Mouse (Mus musculus): ENCODE measurements at regions not wholly inside any gene's neighbourhood (a gene's known extent, or its start where the extent isn't known, plus 50 kb on each side); places are given as distances from the start of the nearest gene placed in this dataset.
"Not testable (repeated sequence)": the region's sequence is repeated elsewhere in the genome, so short reads cannot be mapped to it uniquely, and the experiment has no call there.

DNA sequence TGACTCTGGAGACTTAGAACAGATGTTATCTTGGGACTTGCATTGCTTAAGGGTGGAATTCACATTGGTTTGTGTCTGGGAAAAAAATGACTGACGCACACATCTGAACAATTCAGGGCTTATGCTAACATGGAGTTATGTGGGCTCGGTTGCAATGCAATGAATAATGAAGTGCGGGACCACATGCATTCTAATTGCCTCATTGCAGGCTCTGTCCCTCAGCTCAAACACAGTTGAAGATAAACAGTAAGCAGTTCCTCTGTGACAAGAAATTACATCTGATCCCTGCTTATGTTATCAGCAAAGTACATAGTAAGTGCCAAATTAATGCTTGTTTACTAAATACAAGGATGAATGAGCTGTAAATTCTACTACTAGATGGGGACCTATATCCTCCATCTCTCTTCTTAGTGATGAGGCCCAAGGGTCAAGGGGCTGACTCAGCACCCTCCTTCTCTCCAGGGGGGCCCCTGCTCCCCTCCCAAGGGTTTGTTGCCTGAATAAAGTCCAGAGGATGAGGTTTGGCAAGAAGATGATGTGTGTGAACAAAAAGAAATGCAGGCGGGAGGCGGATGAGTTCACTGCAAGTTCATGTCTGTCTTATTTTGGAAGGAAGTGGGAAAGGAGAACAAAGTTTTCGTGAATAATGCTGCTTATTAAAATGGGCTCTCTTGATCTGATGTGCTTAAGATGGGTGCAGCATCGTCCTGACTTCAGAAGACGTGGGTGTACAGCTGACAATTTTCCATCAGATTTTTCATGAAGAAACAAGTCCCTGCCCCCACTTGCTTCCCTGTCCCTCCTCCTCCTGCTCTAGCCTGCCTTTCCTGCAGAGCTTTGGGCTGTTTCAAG, 533.1 kb downstream of the Shisa9 start:
- DNase-seq: no peak

DNA sequence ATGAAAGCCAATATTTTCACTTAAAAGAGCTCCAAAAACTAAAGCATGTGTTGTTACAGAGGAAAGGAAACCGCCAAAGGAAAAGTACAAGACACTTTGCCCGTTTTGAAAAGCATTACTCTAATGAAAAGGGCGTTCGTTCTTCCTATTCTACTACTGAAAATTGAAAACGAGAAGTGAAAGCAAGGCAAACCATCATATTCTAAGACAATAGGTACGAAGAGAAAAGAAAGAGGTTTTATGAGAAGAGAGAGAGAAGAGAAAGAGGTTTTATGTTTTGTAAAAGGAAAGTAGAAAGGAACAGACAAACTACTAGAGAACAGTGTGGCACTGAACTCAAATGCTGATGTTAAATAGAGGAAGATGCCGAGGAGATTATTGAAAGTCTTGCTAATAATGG, 534.4 kb downstream of the Shisa9 start:
- no peak for DNase-seq

DNA sequence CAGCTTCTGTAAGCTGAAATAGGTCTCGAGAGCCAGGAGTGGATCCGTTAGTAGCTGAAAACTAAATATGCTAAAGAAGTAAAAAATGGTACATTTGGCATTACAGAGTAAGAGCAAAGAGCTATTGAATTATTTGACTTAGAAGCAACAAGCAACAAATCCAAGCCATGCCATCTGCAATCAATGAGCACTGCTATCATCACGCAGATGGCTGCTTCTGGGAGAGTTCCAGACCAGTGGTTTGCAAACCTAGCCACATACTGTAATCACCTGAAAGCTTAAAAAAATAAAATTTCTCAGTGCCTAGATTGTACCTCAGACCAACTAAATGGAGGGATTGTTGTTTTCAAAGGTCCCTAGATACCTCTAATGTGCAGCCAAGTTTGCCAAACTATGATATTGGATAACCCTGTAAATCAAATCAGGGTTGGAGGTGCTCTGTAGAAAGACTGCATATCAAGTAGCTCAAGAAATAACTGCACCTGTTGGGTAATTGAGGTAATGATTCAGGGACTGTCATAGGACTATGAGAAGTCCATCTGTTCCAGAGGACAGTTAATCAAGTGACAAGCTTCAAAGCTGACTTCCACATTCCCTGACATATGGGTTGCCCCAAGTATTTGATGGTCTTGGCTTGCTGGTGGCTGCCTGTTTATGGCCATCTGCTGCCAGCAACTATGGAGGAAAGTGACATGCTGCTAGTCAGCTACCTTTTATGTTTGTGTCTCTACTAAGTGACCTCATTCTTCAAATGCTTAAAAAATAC, 538.0 kb downstream of the Shisa9 start:
- peak; percentile 4 for DNase-seq

DNA sequence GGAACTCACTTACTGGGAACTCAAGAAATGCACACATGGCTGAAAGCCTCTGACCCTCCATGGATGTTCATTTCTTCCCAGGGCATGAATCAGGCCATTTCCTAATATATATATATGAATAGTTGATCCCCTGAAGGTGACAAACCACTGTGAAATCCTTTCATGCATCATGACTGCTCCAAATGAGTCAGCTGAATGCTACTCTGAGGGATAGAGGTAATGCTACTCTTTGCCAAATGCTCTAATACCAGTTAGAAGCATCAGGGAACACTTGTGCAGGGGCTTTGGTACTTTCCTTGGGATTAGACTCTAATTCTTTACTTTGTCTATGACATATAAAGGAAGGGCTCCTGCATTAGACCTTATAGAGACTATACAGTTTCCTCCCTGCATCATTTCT, 561.0 kb upstream of the Ercc4 start:
- DNase-seq: no peak

DNA sequence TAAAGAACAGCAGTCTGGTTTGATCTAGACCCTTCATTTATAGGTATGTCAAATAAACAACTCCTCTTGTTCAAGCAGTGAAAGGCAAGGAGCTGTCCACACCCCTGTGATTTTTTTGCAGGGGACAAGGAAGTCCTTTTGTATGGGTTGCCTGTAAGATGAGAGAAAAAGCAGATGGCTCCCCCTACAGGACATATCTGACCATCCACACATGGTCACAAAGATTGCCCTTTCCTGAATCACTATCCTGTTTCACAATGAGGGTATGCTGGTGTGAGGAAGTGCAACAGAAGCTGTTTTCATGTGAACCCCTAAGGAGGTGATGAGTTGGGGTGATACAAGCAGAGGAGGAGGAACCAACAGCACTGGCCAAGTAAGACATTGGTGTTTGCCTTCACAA, 520.6 kb upstream of the Ercc4 start:
- no peak for DNase-seq

DNA sequence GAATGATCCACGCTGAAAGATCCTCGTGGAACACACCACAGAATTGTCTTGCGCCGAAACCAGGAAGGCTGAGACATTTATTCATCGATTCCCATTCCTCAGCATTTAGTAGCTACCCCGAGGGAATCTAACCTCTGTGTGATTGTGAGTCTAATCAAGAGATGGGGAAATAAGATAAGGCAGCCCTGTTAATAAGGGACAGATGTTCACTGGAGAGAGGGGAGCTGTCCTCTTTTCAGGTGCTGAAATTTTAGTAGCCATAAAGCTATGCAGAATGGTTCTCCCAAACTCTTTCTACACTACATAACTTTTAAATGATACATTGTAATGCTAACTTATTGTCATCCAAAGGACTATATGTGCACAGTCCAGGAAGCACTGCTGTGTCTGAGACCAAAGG, 501.2 kb upstream of the Ercc4 start:
- DNase-seq: no peak

DNA sequence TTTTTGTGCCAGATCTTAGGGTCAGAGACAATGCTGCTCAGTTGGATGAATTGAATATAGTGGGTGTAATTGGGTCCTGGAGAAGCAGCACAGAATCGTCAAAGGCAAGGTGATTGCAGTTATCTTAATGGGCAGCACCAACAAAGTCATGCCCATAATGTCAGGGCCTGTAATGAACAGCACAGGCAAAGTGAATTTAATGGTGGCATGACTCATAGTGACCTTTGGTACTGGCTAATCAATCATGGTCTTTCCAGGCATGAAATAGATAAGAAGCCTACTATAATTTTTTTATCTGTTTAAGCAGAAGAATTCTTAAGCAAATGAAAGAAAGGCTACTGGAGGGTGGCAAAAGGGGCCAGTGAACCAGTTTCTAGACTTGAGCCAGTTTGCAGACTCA, 498.4 kb upstream of the Ercc4 start:
- no peak for DNase-seq

DNA sequence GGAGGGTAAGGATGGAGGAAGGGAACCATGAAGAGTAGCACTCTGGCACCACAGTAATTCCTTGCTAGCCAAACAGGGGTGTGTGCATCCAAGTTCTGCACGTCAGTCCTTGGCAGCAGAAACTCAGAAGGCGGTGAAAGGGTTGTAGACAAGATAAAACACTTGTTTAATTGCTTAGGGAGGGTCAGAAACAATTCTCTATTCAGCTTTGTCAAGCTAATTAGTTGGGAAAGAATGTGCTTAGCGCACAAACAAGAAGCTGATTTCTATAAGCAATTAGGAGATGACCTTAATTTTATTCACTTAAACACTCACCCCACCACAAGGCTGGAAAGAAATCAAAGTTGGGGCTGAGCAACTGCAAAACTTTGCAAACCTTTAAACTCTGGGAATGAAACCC, 491.7 kb upstream of the Ercc4 start:
- DNase-seq: no peak

DNA sequence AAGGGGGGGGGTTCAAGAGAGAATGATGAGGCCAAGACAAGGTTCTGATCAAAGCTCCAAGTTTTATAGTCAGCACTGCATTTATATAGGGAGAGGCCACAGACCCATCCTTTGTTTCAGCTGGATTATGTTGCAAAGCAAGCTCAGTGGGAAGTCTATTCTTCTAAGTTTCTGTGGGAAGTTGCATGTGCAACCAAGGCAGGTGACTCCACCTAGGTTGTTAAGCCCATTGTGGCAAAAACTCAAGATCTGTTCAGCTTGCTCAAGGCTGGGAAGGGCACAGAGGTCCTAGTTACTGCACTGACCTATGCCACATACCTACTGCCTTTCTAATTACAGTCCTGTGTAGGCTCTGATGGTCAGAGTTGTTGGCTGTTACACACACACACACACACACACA, 477.0 kb upstream of the Ercc4 start:
- no peak for DNase-seq

DNA sequence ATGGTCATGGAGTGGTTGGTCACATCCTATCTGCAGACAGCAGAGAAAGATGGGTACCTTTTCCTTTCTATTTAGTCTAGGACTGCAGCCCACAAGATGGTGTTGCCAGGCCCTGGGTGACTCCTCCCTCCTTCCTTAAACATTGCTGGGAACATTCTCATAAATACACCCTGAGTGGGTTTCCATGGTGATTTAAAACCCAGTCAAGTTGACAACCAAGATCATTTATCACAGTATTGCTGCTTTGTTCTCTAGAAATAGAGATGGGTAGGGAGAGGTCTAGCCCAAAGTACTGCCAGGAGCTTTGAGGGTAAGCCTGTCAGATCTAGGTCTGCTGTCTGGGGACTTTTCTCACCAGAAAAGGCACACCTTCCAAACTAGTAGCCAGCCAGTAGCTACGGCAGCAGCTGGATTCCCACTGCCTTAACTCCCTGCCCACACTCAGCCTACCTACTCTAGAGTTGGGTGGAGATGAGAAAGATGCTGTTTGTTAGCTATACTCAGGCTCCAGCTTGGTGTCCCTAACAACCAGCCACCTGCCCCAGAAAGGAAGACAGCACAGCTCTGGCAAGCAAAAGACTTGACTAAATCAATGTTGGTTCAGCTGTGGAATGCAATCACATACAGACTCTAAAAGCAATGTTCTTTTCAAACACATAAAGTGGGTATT, 470.4 kb upstream of the Ercc4 start:
- no peak for DNase-seq

DNA sequence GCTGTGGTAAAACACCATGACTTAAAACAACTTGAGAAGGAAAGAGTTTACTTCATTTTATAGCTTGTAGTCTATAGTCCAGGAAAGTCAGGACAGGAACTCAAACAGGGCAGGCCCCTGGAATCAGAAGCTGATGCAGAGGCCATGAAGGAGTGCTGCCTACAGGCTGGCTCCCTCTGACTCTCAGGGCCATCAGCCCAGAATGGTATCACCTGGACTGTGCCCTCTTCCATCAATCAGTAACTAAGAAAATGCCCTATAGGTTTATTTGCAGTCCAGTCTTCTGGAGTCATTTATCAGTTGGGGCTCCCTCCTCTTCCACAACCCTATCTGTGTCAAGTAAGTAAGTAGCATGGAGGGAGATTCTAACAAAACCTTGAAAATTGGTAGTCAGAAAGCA, 466.4 kb upstream of the Ercc4 start:
- DNase-seq: no peak

DNA sequence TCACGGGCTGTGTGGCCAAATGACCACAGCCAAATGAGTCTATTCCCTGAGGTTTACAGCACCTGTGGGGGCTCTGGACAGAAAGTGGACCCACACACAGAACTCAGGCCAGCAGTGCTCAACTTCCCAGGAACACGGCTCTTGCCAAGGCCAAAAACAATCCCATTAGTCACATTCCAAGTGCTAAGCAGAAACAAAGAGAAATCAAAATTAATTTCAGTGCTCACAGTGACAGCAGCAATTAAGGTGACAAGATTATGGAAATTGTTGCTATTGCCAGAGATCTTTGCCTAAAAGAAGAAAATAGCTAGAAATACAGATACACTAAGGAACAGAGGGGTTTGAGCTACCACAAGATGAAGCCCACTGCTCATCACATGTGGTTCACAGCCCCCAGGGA, 464.9 kb upstream of the Ercc4 start:
- no peak for DNase-seq

DNA sequence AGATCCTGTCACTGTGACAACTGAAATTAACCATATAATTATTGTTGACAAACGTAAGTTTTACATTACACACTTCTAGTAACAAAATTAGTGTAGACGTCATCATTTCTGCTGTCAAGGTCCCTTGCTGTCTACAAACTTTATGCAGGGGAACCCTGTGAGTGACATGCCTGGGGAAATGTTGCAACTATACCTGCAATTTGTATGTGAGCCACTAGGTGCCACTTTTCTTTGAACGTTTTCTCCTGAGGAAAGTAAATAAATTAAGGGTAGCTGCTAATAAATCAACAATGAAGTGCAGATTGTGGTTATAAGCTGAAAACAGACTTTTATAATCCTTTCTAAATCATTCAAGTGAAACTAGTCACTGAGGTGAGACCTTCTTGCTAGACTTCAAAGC, 457.3 kb upstream of the Ercc4 start:
- DNase-seq: no peak

DNA sequence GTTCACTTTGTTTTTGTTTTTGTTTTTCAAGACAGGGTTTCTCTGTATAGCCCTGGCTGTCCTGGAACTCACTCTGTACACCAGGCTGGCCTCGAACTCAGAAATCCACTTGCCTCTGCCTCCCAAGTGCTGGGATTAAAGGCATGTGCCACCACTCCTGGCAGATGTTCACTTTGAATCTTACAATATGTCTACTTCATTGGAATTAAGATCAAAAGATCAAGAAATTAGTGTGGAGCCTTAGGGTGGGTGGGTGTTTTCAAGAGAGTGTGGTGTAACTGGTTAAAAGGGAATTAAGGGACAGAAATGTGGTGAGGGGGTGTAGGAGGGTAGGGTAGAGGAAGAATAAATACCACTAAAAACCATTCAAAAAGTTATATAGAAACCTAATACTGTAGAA, 435.8 kb upstream of the Ercc4 start:
- DNase-seq: not testable (repeated sequence)

DNA sequence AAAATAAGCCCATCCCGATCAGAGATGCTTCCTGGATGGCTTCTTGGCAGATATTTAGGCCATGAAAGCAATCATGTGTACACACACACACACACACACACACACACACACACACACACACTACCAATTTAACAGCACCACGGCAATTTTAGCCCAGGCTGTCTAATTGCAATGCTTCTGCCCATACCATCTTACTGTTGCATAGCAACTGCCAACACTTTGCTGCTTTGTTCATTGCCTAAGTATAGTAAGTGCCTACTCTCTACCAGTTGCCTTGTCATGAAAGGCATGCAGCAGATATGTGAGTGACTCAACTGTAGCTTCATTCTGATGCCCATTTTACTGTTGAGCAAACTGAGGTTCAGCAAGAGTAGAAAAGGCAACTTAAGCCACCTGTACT, 428.0 kb upstream of the Ercc4 start:
- no peak for DNase-seq

DNA sequence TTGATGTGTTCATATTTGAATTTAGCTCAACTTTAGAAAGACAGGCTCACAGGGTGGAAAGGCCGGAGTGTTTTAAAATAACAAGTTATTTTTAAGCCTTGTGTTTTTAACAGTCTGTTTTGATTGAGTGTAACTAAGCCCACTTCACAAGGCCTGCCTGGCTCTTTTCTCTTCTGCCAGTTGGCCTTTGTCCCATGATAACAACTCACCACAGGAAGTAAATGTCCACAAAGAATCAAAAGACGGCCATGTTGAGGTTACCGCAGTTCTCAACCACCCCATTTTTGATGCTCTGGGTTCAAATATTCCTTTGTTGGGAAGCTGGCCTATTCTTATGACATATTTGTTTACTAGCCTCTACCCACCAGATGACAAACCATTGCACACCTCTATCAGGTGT, 423.7 kb upstream of the Ercc4 start:
- no peak for DNase-seq

DNA sequence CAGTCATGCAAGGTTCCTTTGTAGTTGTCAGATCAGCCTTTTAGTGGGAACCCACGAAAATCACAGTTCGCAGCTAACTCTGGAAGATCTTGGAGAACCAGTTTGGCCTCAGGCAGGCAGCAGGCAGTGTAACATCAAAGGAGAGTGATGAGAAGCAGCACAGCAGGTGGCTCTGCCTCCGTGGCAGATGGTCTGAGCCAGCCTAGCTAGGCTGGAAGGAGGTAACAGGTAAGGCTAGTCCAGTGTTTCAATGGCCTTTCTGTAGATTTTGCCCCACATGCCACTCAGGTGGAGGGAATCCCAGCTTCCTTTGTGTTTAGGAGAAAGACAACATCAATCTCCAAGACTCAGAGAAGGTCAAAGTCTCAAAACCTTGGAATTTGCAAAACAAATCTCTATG, 417.7 kb upstream of the Ercc4 start:
- DNase-seq: no peak

DNA sequence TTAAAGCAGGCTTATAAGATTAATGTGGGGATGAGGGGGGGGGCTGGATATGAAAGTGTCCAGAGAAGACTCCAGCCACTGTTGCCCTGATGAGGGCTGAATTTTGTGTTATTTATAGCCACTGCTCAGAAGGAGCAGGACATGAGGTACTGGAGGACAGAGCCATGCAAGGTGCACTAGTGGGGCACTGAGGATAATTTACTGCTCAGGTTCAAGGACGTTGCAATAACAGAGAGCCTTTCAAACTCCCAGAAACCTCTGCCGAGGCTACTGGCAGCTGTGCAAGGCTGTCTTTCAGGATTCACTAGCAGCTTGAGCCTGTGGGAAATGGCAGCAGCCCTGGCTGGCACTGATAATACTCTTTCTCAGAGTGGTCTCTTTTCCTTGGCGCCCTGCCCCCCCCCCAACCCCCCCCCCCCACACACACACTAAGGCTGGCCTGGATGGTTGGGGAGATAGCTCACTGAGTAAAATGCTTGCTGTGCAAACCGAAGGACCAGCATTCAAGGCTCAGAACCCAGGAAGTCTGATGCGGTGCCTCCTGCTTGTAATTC, 416.7 kb upstream of the Ercc4 start:
- no peak for DNase-seq

DNA sequence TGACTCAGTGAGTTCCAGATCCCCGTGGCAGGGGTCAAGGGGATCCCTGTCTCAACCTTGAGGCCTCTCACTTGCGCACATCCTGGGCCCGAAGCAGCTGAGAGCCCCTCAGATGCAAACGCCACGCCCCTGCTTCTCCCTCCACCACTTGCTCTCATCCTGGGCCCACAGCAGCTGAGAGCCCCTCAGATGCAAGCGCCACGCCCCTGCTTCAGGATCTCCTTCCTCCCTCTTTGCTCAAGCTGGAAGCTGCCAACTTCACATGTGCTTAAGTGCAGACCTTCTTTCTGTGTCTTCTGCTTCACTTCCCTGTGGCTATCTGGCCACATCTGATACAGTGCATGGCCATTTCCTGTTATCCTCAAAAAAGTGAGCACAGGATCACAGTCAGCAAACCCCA, 416.1 kb upstream of the Ercc4 start:
- DNase-seq: no peak

DNA sequence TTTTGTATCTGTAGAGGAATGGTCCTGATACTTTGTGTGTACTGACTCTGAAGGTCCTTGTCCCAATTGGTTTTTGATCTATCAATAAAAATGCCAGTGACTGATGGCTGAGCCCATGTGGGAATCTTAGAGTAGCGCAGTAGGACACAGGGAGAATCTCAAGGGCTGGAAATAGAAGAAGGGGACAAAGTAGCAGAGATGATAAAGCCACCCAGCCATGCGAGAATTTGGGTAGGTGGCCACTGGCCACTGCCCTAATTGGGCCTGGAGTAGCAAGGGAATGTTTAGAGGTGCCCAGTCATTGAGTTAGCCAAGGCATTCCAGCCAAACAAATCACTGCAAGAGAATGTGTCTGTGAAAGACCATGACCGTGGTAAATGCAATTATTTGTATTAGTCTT, 414.8 kb upstream of the Ercc4 start:
- DNase-seq: no peak

DNA sequence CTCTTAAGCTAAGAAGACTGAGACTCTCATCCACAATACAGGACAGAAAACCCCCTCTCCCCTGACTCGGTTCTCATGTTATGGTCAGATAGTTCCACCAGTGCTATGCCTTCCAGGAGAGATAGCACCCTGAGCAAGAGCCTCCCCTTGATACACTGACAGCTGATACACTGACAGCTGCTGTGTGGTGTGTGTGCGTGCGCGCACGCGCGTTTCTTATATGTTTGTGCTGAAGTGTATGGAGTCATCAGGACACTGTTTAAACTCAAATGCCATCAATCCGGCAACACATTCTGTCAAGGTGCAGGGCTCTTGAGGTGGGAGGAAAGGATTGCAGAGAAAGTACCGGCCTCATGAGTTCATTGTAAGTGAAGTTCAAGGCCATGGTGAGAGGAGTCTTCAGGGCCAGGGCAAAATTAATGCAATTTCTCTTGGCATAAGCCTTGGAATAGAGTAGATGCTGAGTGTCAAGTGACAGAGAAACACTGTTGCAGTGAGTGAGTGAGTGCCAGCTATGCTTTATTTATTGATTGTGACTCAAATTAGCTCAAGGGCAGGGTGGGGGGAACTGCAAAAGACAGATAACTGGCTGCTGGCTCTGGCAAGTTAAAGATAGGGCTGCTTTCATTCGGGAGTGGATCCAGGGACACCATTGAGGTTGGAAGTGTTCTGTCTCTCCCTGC, 412.4 kb upstream of the Ercc4 start:
- DNase-seq: no peak

DNA sequence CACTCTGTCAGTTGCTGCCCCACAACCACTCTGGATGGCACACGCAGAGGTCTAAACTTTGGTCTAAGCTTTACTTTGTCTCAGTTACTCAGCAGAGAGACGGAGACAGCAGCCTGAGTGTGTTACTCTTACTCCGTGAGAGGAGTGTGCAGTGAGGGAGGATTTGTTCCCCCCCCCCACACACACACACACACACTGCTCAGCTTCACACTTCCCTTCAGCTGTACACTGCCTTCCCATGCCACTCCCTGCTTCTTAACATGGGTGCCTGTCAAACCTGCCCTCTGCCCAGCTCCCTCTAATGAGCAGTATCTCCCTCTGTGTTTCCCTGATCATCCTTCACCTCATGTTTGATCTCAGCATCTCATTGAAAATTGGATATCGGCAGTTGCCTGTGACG, 409.9 kb upstream of the Ercc4 start:
- DNase-seq: no peak

DNA sequence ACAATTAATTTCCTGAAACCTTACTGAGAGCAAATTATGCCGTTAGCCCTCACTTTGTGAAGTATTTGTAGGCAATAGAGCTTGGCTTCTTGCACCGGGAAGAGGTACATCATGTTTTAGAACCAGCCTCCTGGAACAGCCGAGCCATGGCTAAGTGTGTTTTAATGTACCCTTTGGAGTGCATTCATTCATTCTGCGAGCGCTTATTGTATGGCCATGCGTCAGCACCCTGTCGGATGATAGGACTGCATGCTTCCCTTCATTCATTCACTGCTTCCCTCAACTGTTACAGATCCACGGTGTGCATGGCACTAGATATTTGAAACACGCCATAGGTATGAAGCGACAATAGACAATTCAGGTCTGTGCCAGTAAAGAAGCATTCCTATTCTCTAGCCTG, 409.4 kb upstream of the Ercc4 start:
- DNase-seq: no peak

Data from cerebellum, adult 9-11 months (tissue).